Mouse (Mus musculus) spleen, adult 2 months (tissue): ENCODE data around the gene Zfp638. TPM values are rescaled to one million over a fixed set of nuclear protein-coding genes. Genes with fewer than 3 reads are reported as not detected.

Source experiments
- DNase-seq, 2 experiments: peaks; one replicate each; pipeline versions ENCODE4 v3.0.0 to v3.0.0-alpha.2; 2012 to 2021; ENCODE audit warnings: low spot score in 2 of 2, low read depth in 1 of 2
- H3K27ac ChIP-seq: fragments of 200-500 bp; 2 replicates; pipeline ENCODE4 v1.5.1; 2012; ENCODE audit warnings: low read length, inconsistent platforms; ENCODE audit not compliant: insufficient read depth
- H3K27me3 ChIP-seq: fragments of 200-500 bp; 2 replicates; pipeline ENCODE4 v1.6.1; 2012; ENCODE audit warnings: mild to moderate bottlenecking, moderate library complexity, low read length, inconsistent platforms; ENCODE audit not compliant: control insufficient read depth, insufficient read depth
- H3K36me3 ChIP-seq: fragments of 200-500 bp; 2 replicates; pipeline ENCODE4 v1.6.1; 2012; ENCODE audit warnings: mild to moderate bottlenecking, low read length, inconsistent platforms; ENCODE audit not compliant: control insufficient read depth, insufficient read depth
- H3K4me1 ChIP-seq: fragments of 200-500 bp; 2 replicates; pipeline ENCODE4 v1.6.1; 2011; ENCODE audit warnings: inconsistent platforms; ENCODE audit not compliant: control insufficient read depth, insufficient read depth, insufficient read length
- H3K4me3 ChIP-seq: fragments of 200-500 bp; 2 replicates; pipeline ENCODE4 v1.5.1; 2011; ENCODE audit warnings: mild to moderate bottlenecking, inconsistent platforms; ENCODE audit not compliant: insufficient read depth, insufficient read length; ENCODE audit errors: extremely low read depth
- CTCF ChIP-seq: fragments of 200-500 bp; IDR thresholded peaks from 2 replicates; pipeline ENCODE4 v1.5.1; 2011; ENCODE audit warnings: mild to moderate bottlenecking, inconsistent platforms; ENCODE audit not compliant: insufficient read depth, insufficient read length, insufficient replicate concordance; ENCODE audit errors: extremely low read depth
- POLR2A ChIP-seq: fragments of 200-500 bp; IDR thresholded peaks from 2 replicates; pipeline ENCODE4 v1.6.1; 2011; ENCODE audit warnings: low read depth, low read length, inconsistent platforms
- WGBS: fragments of 180-500 bp; shearing (Covaris S2); methylation state at CpG from one replicate; pipeline ENCODE4 v1.1.7; 2018; 5-methylcytosine and 5-hydroxymethylcytosine counted together
- polyA plus RNA-seq: library from polyadenylated mRNA; depleted of rRNA; stranded (reverse); fragments of >200 nt; gene quantifications from 2 replicates; pipeline ENCODE4 v1.2.3, GENCODE M21; 2012

Gene Zfp638
- polyA plus RNA-seq, 1 experiment = 8.7 TPM

DNA sequence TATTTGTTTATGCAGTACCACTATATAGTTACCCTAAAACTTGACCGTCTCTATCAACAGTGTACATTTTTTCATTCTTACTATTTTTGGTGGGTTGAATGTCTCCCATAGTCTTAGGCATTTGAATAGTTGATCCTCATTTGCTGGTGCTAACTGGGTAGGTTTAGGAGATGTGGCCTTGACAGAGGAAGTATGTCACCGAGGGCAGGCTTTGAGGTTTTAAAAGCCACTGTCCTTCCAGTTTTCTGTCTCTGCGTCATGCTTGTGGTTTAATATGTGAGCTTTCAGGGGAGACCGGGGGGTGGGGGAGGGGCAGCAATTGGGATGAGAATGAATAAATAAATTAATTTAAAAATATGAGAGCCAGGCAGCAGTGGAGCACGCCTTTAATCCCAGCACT lies 24.3 kb downstream of the Zfp638 start:
- H3K36me3 ChIP-seq = no peaks in the 10 kb centered on the region
- TF ChIP-seq POLR2A (no peak), CTCF (no peak)
- no peak for DNase-seq
- no peaks in the 10 kb centered on the region for H3K27me3 ChIP-seq
- peaks cover 2% of the 10 kb centered on the region; the same call in 1 of the 2 replicates for H3K4me1 ChIP-seq
- WGBS = 50% methylated on average over 5 of the region's 5 CpGs
- no peak overlapping the region for H3K4me3 ChIP-seq
- no peak overlapping the region for H3K27ac ChIP-seq

DNA sequence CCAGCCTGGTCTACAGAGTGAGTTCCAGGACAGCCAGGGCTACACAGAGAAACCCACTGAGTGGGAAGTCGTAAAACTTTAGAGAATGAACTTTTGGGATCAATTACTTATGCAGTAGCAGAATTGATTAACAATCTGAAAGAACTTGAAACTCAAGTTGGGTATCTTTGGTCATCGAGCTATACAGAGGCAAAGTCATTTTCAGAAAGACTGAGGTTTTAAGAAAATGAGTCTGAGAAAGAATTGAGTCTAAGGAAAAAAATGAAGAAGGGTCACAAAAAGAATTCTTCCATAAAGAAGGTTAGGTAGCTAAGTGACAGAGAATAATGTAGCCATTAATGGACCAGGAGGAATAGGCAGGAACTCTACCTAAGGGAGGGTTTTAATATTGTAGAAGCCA lies 24.8 kb downstream of the Zfp638 start:
- TF ChIP-seq CTCF (no peak), POLR2A (no peak)
- no peak for DNase-seq
- H3K36me3 ChIP-seq = no peaks in the 10 kb centered on the region
- H3K4me1 ChIP-seq = peaks cover 2% of the 10 kb centered on the region; the same call in 1 of the 2 replicates
- H3K27me3 ChIP-seq = no peaks in the 10 kb centered on the region
- WGBS = 90% methylated on average over 2 of the region's 2 CpGs
- H3K27ac ChIP-seq = no peak overlapping the region
- no peak overlapping the region for H3K4me3 ChIP-seq

DNA sequence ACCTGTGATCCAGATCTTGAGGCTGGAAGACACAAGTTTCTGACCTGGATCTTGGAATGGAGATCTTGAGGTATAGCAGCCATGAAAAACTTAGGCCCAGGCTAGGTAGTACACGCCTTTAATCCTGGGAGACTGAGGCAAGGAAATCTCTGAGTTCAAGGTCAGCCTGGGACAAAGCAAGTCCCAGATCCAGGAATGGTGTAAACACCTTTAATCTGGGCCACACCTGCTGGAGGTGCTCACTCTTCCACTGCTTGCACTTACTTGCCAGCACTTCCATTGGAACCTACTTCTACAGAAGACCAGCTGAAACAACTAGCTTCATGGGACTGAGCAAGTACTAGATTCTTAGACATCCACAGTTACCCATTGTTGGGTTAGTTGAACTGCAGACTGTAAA lies 26.2 kb downstream of the Zfp638 start:
- no peak for DNase-seq
- no peaks in the 10 kb centered on the region for H3K4me1 ChIP-seq
- 94% methylated on average over 1 of the region's 1 CpGs for WGBS

DNA sequence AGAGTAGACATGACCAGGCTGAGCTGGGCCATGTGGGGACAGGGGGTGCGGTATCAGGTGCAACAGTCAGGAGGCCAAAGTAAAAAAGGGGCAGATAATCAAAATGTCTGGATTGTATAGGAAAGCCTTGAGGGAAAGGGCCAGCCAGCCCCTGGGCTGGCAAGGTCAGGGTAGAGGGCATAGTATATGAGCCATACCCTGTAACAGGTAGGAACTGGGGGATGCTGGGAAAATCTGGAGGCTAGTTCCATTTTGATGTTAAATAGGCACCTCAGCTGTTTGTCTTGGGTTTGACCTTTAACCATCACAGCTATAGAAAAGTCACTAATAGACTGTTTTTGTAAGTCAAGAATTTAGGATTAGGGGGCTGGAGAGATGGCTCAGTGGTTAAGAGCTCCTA lies 26.7 kb downstream of the Zfp638 start:
- H3K27me3 ChIP-seq = no peaks in the 10 kb centered on the region
- WGBS = 94% methylated on average over 1 of the region's 1 CpGs

More for the DNA sequence above, 26.2 kb downstream of the Zfp638 start:
- TF ChIP-seq CTCF (no peak), POLR2A (no peak)
- H3K36me3 ChIP-seq = no peaks in the 10 kb centered on the region
- no peak overlapping the region for H3K27ac ChIP-seq
- no peak overlapping the region for H3K4me3 ChIP-seq
- H3K27me3 ChIP-seq = no peaks in the 10 kb centered on the region

GRCm38 (mm10) chr6:83899142-83899541 lies 32.2 kb downstream of the Zfp638 start:
- DNase-seq = no peak
- TF ChIP-seq POLR2A = no peak
- TF ChIP-seq CTCF = no peak
- Histone ChIP-seq H3K4me3 (no peak overlapping the region), H3K36me3 (no peaks in the 10 kb centered on the region), H3K27ac (no peak overlapping the region), H3K4me1 (no peaks in the 10 kb centered on the region), H3K27me3 (no peaks in the 10 kb centered on the region)
- WGBS = 80% methylated on average over 4 of the region's 4 CpGs

More for the DNA sequence above, 26.7 kb downstream of the Zfp638 start:
- TF ChIP-seq CTCF (no peak), POLR2A (no peak)
- Histone ChIP-seq H3K36me3 (no peaks in the 10 kb centered on the region), H3K27ac (no peak overlapping the region), H3K4me3 (no peak overlapping the region), H3K4me1 (no peaks in the 10 kb centered on the region)
- no peak for DNase-seq

GRCm38 (mm10) chr6:83905276-83905675 lies 38.4 kb downstream of the Zfp638 start:
- Histone ChIP-seq H3K27ac (no peak overlapping the region), H3K36me3 (no peaks in the 10 kb centered on the region), H3K4me1 (no peaks in the 10 kb centered on the region), H3K27me3 (no peaks in the 10 kb centered on the region), H3K4me3 (no peak overlapping the region)
- WGBS = 87% methylated on average over 1 of the region's 1 CpGs
- DNase-seq = no peak
- TF ChIP-seq CTCF (no peak), POLR2A (no peak)

DNA sequence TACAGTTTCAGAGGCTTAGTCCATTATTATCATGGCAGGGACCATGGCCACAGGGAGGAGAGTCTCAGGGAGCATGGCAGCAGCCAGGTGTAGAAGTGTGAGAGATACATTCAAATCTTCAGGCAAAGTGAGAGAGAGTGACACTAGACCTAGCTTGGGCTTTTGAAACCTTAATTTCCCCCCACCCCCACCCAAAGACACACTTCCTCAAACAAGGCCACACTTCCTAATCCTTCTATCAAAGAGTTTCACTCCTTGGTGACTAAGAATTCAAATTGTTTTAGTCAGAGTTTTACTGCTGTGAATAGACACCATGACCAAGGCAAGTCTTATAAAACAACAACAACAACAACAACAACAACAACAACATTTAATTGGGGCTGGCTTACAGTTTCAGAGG lies 39.8 kb downstream of the Zfp638 start:
- no peak for TF ChIP-seq CTCF
- no peak for TF ChIP-seq POLR2A
- Histone ChIP-seq H3K4me3 (no peak overlapping the region), H3K27me3 (no peaks in the 10 kb centered on the region), H3K27ac (no peak overlapping the region), H3K4me1 (no peaks in the 10 kb centered on the region), H3K36me3 (no peaks in the 10 kb centered on the region)
- peak in 1 of 2 experiments; percentile 23 for DNase-seq

GRCm38 (mm10) chr6:83908386-83908785 lies 41.5 kb downstream of the Zfp638 start:
- Histone ChIP-seq H3K4me1 (no peaks in the 10 kb centered on the region), H3K36me3 (no peaks in the 10 kb centered on the region), H3K27ac (no peak overlapping the region), H3K4me3 (no peak overlapping the region), H3K27me3 (no peaks in the 10 kb centered on the region)
- no peak for TF ChIP-seq CTCF
- TF ChIP-seq POLR2A = no peak
- DNase-seq = no peak
- WGBS = 88% methylated on average over 4 of the region's 4 CpGs
